ENCODE assay signal across 8 mouse cellular contexts in genomic region chr2:151494035-151494803, GRCm38 (mm10). TPM values are rescaled to one million over a fixed set of nuclear protein-coding genes. Genes with fewer than 3 reads are reported as not detected.
DNase-seq lines count a peak whose midpoint lies in the region; ATAC-seq and TF ChIP-seq lines count a peak whose summit lies in the region.

Gene Nsfl1c (plus strand): TSS chr2:151494182.

- TF ChIP-seq CTCF in cortical plate, adult 2 months (IDR thresholded peaks at IDR 0.05; ENCODE audit: extremely low read depth, insufficient read depth, low read length) = peak; percentile 70

- DNase-seq in gastrocnemius, adult 8-10 months (ENCODE audit: low spot score in 2 of 2) = peak; percentile 85 to 91
- peak; percentile 89 for DNase-seq in hindlimb bud, embryonic 11.5 days (ENCODE audit: extremely low spot score, low read depth, low spot score)
- DNase-seq in left cerebral cortex, adult 8-10 months (ENCODE audit: low spot score in 2 of 2) = peak; percentile 87 to 95
- peak; percentile 96 to 97 for DNase-seq in right cerebral cortex, postnatal 10 days (ENCODE audit: low spot score in 2 of 2)
- DNase-seq in urinary bladder, postnatal 25 days (ENCODE audit: low spot score) = peak; percentile 97

- H3K9me3 ChIP-seq in megakaryocyte, embryonic 14.5 days = no peaks in the 10 kb centered on the region

- peaks cover 30% of the 10 kb centered on the region for H3K36me3 ChIP-seq in megakaryocyte, embryonic 14.5 days (replicated peaks; ENCODE audit: low read length)

- H3K4me1 ChIP-seq in cortical plate, adult 2 months (ENCODE audit: control insufficient read depth, insufficient read depth, low read length) = no peaks in the 10 kb centered on the region; the same call in 1 of the 2 replicates
- peaks cover 15% of the 10 kb centered on the region for H3K4me1 ChIP-seq in megakaryocyte, embryonic 14.5 days

- peak; percentile 99 for ATAC-seq in activated CD4-positive, CD25-positive, alpha-beta regulatory T cell, adult 4 months

- H3K27ac ChIP-seq in cortical plate, adult 2 months (ENCODE audit: insufficient read depth, low read length) = 0 out of 2 replicates have a peak within 1 kb of the TSS, but pooled peaks have one; percentile 13

- peak; percentile 76; the same call in 1 of the 2 replicates for TF ChIP-seq POLR2A in cortical plate, adult 2 months (IDR thresholded peaks at IDR 0.05; ENCODE audit: extremely low read depth, insufficient read depth, low read length)

- H3K27me3 ChIP-seq in megakaryocyte, embryonic 14.5 days (replicated peaks) = peaks cover 4% of the 10 kb centered on the region

- peak within 1 kb of the TSS; percentile 55 for H3K4me3 ChIP-seq in cortical plate, adult 2 months (ENCODE audit: insufficient read depth, low read length)
- H3K4me3 ChIP-seq in megakaryocyte, embryonic 14.5 days (replicated peaks) = peak within 1 kb of the TSS; percentile 94

RNA-seq across cellular contexts. Expression of gene Nsfl1c, which starts in this region (rescaled TPM):
- polyA plus RNA-seq in activated CD4-positive, CD25-positive, alpha-beta regulatory T cell, adult 4 months (2017; shearing (Covaris generic)) = 100 to 1,000 TPM; 117 to 159 TPM
- 123 and 126 TPM in 2 replicates for polyA plus RNA-seq in cortical plate, adult 2 months (2012; rRNA removed)
- 10 to 100 TPM; 72.8 to 83.3 (median 76.7) TPM for total RNA-seq in gastrocnemius, adult 8-10 months (2022)
- 100 to 1,000 TPM; 145 to 167 (median 156) TPM for total RNA-seq in left cerebral cortex, adult 8-10 months (2022)
- polyA plus RNA-seq in megakaryocyte, embryonic 14.5 days (2012; ENCODE audit: insufficient read depth, low replicate concordance) = 28.0 and 142 TPM in 2 replicates

Comparison
In these comparisons a context has a peak if more than half of its experiments do, and no peak if none do; other contexts are left out.
1. Peak in every context shown above with its lines: DNase-seq, ATAC-seq, H3K4me3 ChIP-seq and H3K27ac ChIP-seq.